Mouse (Mus musculus): ENCODE measurements at regions not wholly inside any gene's neighbourhood (a gene's known extent, or its start where the extent isn't known, plus 50 kb on each side); places are given as distances from the start of the nearest gene placed in this dataset.

GRCm38 (mm10) chr12:31153720-31154119 is 80.1 kb downstream of the Fam110c start:
- Histone ChIP-seq H3K9me3 (ENCODE audit: control insufficient read depth, low read length) (no peaks in the 10 kb centered on the region), H3K27me3 (replicated peaks; ENCODE audit: control insufficient read depth, insufficient read depth, low read length) (no peaks in the 10 kb centered on the region), H3K27ac (ENCODE audit: low read depth, low read length) (no peak overlapping the region), H3K4me1 (ENCODE audit: control insufficient read depth, insufficient read depth, low read depth, low read length) (no peaks in the 10 kb centered on the region), H3K4me3 (ENCODE audit: low read length) (no peak overlapping the region), H3K9ac (ENCODE audit: low read depth, low read length) (no peak overlapping the region), H3K36me3 (ENCODE audit: control insufficient read depth, insufficient read depth, low read length) (no peaks in the 10 kb centered on the region), H3K4me2 (ENCODE audit: low read length) (no peak overlapping the region)
- 69% methylated on average over 2 of the region's 2 CpGs for WGBS
- no peak for ATAC-seq

DNA sequence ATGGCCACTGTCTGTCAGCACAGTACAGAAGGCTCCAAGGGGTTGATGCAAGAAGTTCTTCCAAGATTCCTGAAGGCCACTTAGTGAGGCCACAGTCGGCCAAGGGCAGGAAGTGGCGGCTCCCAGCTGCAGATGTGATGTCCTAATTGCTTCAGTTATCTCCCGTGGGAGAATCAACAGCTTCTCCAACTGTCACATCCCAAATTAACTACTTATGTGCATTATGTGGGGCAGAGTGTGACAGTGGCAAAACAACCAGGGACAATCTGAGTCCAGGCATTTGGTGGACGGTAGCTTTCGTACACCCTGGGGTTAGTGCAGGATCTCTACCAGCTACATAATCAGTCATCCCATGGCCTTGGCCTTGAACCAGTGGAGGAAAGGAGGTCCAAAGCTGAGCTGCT is 80.9 kb downstream of the Fam110c start:
- H3K36me3 ChIP-seq (ENCODE audit: control insufficient read depth, insufficient read depth, low read length) = no peaks in the 10 kb centered on the region
- no peak overlapping the region for H3K4me3 ChIP-seq (ENCODE audit: low read length)
- H3K9me3 ChIP-seq (ENCODE audit: control insufficient read depth, low read length) = no peaks in the 10 kb centered on the region
- no peak overlapping the region for H3K9ac ChIP-seq (ENCODE audit: low read depth, low read length)
- no peak overlapping the region for H3K27ac ChIP-seq (ENCODE audit: low read depth, low read length)
- no peaks in the 10 kb centered on the region for H3K27me3 ChIP-seq (replicated peaks; ENCODE audit: control insufficient read depth, insufficient read depth, low read length)
- 72% methylated on average over 5 of the region's 5 CpGs for WGBS
- H3K4me1 ChIP-seq (ENCODE audit: control insufficient read depth, insufficient read depth, low read depth, low read length) = no peaks in the 10 kb centered on the region
- ATAC-seq = no peak
- H3K4me2 ChIP-seq (ENCODE audit: low read length) = no peak overlapping the region

- WGBS = 73% methylated on average over 13 of the region's 13 CpGs
- H3K27ac ChIP-seq (ENCODE audit: low read depth, low read length) = no peak overlapping the region
- no peak overlapping the region for H3K4me3 ChIP-seq (ENCODE audit: low read length)
- no peak overlapping the region for H3K9ac ChIP-seq (ENCODE audit: low read depth, low read length)
- H3K9me3 ChIP-seq (ENCODE audit: control insufficient read depth, low read length) = no peaks in the 10 kb centered on the region
- no peak overlapping the region for H3K4me2 ChIP-seq (ENCODE audit: low read length)
- H3K4me1 ChIP-seq (ENCODE audit: control insufficient read depth, insufficient read depth, low read depth, low read length) = no peaks in the 10 kb centered on the region
- ATAC-seq = no peak
- H3K36me3 ChIP-seq (ENCODE audit: control insufficient read depth, insufficient read depth, low read length) = no peaks in the 10 kb centered on the region
- H3K27me3 ChIP-seq (replicated peaks; ENCODE audit: control insufficient read depth, insufficient read depth, low read length) = no peaks in the 10 kb centered on the region
Observed at GRCm38 (mm10) chr12:31156154-31156720, 82.6 kb downstream of the Fam110c start.

- H3K4me1 ChIP-seq (ENCODE audit: control insufficient read depth, insufficient read depth, low read depth, low read length) = no peaks in the 10 kb centered on the region
- no peak for ATAC-seq
- no peak overlapping the region for H3K27ac ChIP-seq (ENCODE audit: low read depth, low read length)
- no peak overlapping the region for H3K4me3 ChIP-seq (ENCODE audit: low read length)
- H3K9ac ChIP-seq (ENCODE audit: low read depth, low read length) = no peak overlapping the region
- no peak overlapping the region for H3K4me2 ChIP-seq (ENCODE audit: low read length)
- H3K36me3 ChIP-seq (ENCODE audit: control insufficient read depth, insufficient read depth, low read length) = no peaks in the 10 kb centered on the region
- no peaks in the 10 kb centered on the region for H3K9me3 ChIP-seq (ENCODE audit: control insufficient read depth, low read length)
- WGBS = 95% methylated on average over 3 of the region's 3 CpGs
- H3K27me3 ChIP-seq (replicated peaks; ENCODE audit: control insufficient read depth, insufficient read depth, low read length) = no peaks in the 10 kb centered on the region
Observed at GRCm38 (mm10) chr12:31157453-31157852, 83.1 kb upstream of the Gm6993 start.

DNA sequence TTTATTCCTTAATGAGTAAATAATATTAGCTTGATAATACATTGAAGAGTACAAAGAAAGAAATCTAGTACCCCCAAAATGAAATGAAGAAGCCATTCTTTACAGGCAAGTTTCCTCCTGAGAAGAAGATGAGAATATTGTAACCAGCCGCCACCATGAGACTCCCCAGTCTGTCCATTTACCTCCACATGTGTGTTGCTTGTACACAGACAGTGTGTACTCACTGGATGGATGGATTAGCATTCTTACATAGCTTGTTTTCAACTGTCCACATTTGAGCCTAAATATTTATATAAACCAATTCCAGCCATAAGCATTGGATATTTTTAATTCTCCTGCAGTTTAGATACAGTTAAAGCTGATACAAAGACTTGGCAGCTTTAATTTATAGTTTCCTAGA is 82.7 kb upstream of the Gm6993 start:
- H3K4me2 ChIP-seq (ENCODE audit: low read length) = no peak overlapping the region
- H3K4me3 ChIP-seq (ENCODE audit: low read length) = no peak overlapping the region
- no peak for ATAC-seq
- H3K36me3 ChIP-seq (ENCODE audit: control insufficient read depth, insufficient read depth, low read length) = no peaks in the 10 kb centered on the region
- H3K9ac ChIP-seq (ENCODE audit: low read depth, low read length) = no peak overlapping the region
- H3K9me3 ChIP-seq (ENCODE audit: control insufficient read depth, low read length) = no peaks in the 10 kb centered on the region
- no peak overlapping the region for H3K27ac ChIP-seq (ENCODE audit: low read depth, low read length)
- no peaks in the 10 kb centered on the region for H3K4me1 ChIP-seq (ENCODE audit: control insufficient read depth, insufficient read depth, low read depth, low read length)
- 100% methylated on average over 1 of the region's 1 CpGs for WGBS
- no peaks in the 10 kb centered on the region for H3K27me3 ChIP-seq (replicated peaks; ENCODE audit: control insufficient read depth, insufficient read depth, low read length)

GRCm38 (mm10) chr12:31158885-31159284 is 81.7 kb upstream of the Gm6993 start:
- Histone ChIP-seq H3K36me3 (ENCODE audit: control insufficient read depth, insufficient read depth, low read length) (no peaks in the 10 kb centered on the region), H3K9me3 (ENCODE audit: control insufficient read depth, low read length) (no peaks in the 10 kb centered on the region), H3K4me3 (ENCODE audit: low read length) (no peak overlapping the region), H3K27ac (ENCODE audit: low read depth, low read length) (no peak overlapping the region), H3K9ac (ENCODE audit: low read depth, low read length) (no peak overlapping the region), H3K4me2 (ENCODE audit: low read length) (no peak overlapping the region), H3K4me1 (ENCODE audit: control insufficient read depth, insufficient read depth, low read depth, low read length) (no peaks in the 10 kb centered on the region), H3K27me3 (replicated peaks; ENCODE audit: control insufficient read depth, insufficient read depth, low read length) (no peaks in the 10 kb centered on the region)
- WGBS = 87% methylated on average over 4 of the region's 4 CpGs
- ATAC-seq = no peak

DNA sequence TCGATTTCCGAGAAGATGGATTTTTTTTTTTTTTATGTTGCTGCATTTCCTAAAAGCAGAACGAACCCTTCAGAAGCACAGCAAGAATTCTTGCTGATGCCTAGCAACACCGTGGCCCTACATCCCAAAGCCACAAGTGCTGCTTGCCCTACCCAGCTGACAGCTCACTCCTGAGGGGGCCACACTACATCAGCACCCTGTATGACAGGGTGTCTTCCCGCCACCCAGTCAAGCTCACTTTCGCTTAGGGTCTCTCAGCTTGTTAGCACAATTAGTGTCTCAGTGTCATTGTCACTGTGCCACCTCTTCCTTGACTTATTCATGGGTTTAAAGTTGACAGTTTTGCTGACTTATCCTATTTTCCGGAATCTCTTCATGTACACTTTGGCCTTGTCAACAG is 81.2 kb upstream of the Gm6993 start:
- H3K9me3 ChIP-seq (ENCODE audit: control insufficient read depth, low read length) = no peaks in the 10 kb centered on the region
- no peaks in the 10 kb centered on the region for H3K4me1 ChIP-seq (ENCODE audit: control insufficient read depth, insufficient read depth, low read depth, low read length)
- ATAC-seq = no peak
- no peak overlapping the region for H3K4me2 ChIP-seq (ENCODE audit: low read length)
- H3K9ac ChIP-seq (ENCODE audit: low read depth, low read length) = no peak overlapping the region
- H3K36me3 ChIP-seq (ENCODE audit: control insufficient read depth, insufficient read depth, low read length) = no peaks in the 10 kb centered on the region
- H3K4me3 ChIP-seq (ENCODE audit: low read length) = no peak overlapping the region
- WGBS = 83% methylated on average over 7 of the region's 7 CpGs
- H3K27me3 ChIP-seq (replicated peaks; ENCODE audit: control insufficient read depth, insufficient read depth, low read length) = no peaks in the 10 kb centered on the region
- no peak overlapping the region for H3K27ac ChIP-seq (ENCODE audit: low read depth, low read length)

GRCm38 (mm10) chr12:31168221-31168890 is 72.2 kb upstream of the Gm6993 start:
- Histone ChIP-seq H3K4me2 (ENCODE audit: low read length) (no peak overlapping the region), H3K36me3 (ENCODE audit: control insufficient read depth, insufficient read depth, low read length) (no peaks in the 10 kb centered on the region), H3K9me3 (ENCODE audit: control insufficient read depth, low read length) (no peaks in the 10 kb centered on the region), H3K4me3 (ENCODE audit: low read length) (no peak overlapping the region), H3K4me1 (ENCODE audit: control insufficient read depth, insufficient read depth, low read depth, low read length) (no peaks in the 10 kb centered on the region), H3K27ac (ENCODE audit: low read depth, low read length) (no peak overlapping the region), H3K9ac (ENCODE audit: low read depth, low read length) (no peak overlapping the region), H3K27me3 (replicated peaks; ENCODE audit: control insufficient read depth, insufficient read depth, low read length) (no peaks in the 10 kb centered on the region)
- WGBS = 64% methylated on average over 4 of the region's 4 CpGs
- no peak for ATAC-seq

DNA sequence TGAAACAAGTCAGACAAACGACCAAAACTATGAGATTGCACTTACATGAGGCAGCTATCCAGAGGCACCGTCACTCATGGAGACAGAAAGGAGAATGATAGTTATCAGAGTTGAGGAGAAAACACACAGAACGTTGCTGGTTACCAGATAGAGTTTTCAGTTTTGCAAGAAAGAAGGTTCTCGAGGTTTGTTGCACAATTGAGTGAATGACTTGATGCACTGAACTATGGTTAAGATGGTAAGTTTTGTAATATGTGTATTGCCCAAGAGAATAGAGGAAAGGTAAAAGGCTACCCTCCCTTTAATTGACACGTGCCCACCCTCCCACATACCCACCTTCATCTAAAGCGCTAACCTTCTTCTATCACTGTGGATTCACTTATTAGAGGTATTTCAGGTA is 70.5 kb upstream of the Gm6993 start:
- no peak for ATAC-seq
- Histone ChIP-seq H3K4me1 (ENCODE audit: control insufficient read depth, insufficient read depth, low read depth, low read length) (no peaks in the 10 kb centered on the region), H3K27ac (ENCODE audit: low read depth, low read length) (no peak overlapping the region), H3K4me2 (ENCODE audit: low read length) (no peak overlapping the region), H3K27me3 (replicated peaks; ENCODE audit: control insufficient read depth, insufficient read depth, low read length) (no peaks in the 10 kb centered on the region), H3K9me3 (ENCODE audit: control insufficient read depth, low read length) (no peaks in the 10 kb centered on the region), H3K4me3 (ENCODE audit: low read length) (no peak overlapping the region), H3K9ac (ENCODE audit: low read depth, low read length) (no peak overlapping the region), H3K36me3 (ENCODE audit: control insufficient read depth, insufficient read depth, low read length) (no peaks in the 10 kb centered on the region)
- WGBS = 80% methylated on average over 6 of the region's 6 CpGs
